Mouse (Mus musculus) ES-E14 (cell line): ENCODE results near the gene Atad1.

Experiments used
- CHD2 ChIP-seq: IDR thresholded peaks from 2 replicates; pipeline ENCODE4 v1.6.1; 2014; ENCODE audit warnings: mild to moderate bottlenecking, low read depth, low read length, inconsistent platforms
- ZC3H11A ChIP-seq: IDR thresholded peaks from 2 replicates; pipeline ENCODE4 v1.6.1; 2012; ENCODE audit warnings: low read depth, mild to moderate bottlenecking, inconsistent platforms, low read length, borderline replicate concordance
- ZNF384 ChIP-seq: IDR thresholded peaks from 2 replicates; pipeline ENCODE4 v1.6.1; 2012; ENCODE audit warnings: low read depth, low read length, inconsistent platforms

DNA sequence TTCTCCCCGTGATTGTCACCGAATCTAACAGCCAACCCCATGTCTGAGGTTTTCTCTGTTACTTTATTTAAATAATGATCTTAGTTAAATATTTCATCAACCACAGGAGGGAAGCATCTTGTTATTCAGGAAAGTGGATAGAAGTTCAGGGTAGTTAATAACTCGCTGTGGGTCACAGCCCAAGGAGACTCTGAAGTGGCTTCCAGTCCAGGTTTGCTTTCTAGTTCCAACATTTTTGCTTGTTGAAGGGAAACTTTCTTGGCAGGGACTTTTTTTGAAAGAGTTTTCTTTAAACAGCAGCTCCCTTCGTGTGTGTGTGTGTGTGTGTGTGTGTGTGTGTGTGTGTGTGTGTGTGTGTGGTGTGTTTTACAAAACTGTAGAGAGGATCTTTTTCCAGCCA lies 112.0 kb downstream of the Atad1 start:
- TF ChIP-seq CHD2 (no peak), ZC3H11A (no peak), ZNF384 (no peak)
